Mouse (Mus musculus): ENCODE measurements around the gene Gmeb2.

GRCm38 (mm10) chr2:181218881-181219485, 68.9 kb downstream of the Gmeb2 start:
- TF ChIP-seq CTCF (IDR thresholded peaks at IDR 0.05; ENCODE audit: control insufficient read depth, insufficient read depth, insufficient read length) (no peak), MYOD1 (IDR thresholded peaks at IDR 0.05; ENCODE audit: control insufficient read depth, insufficient read length, low read depth) (no peak), USF1 (IDR thresholded peaks at IDR 0.05; ENCODE audit: low read depth) (no peak), MAX (IDR thresholded peaks at IDR 0.05) (no peak), CEBPB (IDR thresholded peaks at IDR 0.05; ENCODE audit: low read depth) (no peak), FOSL1 (IDR thresholded peaks at IDR 0.05; ENCODE audit: insufficient read depth, low read length, poor library complexity, severe bottlenecking) (no peak), MYOG (IDR thresholded peaks at IDR 0.05; ENCODE audit: control insufficient read depth, extremely low read depth, insufficient read length) (no peak)
